Mouse (Mus musculus) heart, adult 9 months (tissue): ENCODE measurements around the gene Olfr332.
A peak's percentile ranks its signal among the peaks of the same experiment; 100 is the strongest.
"Not testable (repeated sequence)": the region's sequence is repeated elsewhere in the genome, so short reads cannot be mapped to it uniquely, and the experiment has no call there.

ENCODE experiments used
- DNase-seq, 2 experiments: peaks; one replicate each; pipeline ENCODE4 v3.0.0; 2022; ENCODE audit warnings: low spot score in 2 of 2

Gene Olfr332

DNA sequence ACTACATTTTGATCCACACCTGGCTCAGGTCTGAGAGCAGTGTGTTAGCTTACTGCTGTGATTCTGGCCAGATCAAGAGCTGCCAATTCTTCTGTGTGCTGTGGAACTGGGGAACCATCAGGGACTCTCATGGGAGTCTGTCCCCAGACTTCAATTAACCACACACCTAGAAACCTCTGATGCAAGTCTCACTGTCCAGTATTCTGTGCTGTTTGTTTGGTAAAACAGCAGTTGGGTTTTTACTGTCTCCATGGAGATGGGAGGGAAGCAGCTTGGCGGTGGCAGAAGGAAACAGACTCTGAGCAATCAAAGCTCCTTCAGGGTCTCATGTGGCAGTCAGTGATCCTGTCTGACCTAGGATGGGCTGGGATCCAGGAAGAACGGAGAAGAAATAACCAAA is at the start of gene Olfr332:
Olfr332 (minus strand) TSS at position 101 of the 400 bp plus-strand sequence.
- no peak for DNase-seq

DNA sequence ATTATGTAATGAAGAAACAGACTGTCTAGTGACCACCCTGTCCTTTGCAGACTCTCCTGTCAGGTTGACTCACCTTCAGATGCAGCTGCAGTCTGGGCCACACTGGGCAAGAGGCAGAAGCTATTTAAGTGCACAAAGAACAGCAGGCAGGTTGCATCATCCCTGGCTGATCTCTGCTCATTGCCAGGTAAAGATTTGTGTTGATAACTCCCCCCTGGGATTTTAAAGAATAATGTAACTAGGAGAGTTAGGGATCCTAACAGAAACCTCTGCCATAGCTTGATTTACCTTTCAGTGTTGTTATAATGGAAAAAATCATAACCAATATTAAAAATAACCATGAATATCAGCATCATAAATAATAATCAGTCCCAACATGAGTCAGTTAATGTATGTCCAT is 42.4 kb upstream of the Olfr332 start, which contains the start of gene Olfr330:
Olfr330 (minus strand) TSS at position 101 of the 400 bp plus-strand sequence.
- DNase-seq, result not testable (repeated sequence)

DNA sequence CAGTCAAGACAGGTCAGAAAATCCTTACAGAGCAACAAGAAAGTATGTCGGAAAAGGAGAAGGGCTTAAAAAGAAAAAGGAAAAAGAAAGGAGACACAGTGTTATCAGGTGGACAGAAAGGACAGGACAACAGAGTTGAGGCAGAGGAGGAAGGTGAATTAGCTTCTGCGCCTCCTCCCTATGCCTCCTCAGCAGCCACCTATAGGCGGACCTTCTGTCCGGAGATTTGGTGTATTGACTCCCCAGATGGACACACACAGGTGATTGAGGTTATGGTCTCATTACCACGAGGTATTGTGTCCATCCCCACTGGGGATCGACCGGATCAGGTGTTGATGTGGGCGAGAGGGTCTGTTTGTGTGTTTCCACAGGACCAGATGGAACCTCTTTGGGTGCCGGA is 27.4 kb upstream of the Olfr332 start:
- peak; percentile 23 for DNase-seq

DNA sequence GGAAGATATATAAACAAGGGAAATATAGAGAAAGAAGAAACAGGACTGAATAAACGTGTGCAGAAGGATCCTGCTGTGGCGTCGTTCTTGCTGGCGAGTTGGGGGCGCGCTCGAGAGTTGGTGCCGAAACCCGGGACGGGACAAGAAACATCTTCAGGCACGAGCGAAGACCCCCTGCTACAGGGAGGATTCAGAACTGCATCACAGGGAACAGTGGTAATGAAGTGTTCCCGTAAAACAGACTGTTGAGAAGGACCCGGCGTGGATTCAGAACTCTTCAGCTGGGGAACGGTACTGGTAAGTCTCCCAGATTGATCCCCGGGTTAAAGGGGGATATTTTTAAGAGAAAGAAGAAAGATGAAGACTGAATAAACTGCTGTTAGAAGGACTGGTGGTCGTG is 26.6 kb upstream of the Olfr332 start:
- peak; percentile 59 to 63 for DNase-seq

DNA sequence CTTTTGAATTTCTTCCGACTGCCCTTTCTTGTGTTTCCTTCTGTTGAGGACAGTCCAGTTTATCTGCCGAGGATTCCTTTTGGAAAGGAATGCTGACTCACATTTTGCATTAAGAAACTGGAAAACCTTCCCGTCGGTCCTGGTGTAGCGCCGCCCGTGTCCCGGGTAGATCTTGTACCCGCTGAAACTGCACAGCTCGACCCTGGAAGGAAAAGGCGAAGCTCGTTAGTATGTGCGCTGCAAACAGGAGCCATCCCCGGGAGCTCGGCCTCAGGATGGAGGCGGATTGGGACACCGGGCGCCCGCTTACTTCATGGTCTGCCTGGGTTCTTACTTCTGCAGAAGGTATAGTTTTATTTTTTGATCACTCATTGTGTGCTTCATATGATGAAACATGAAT is 16.7 kb upstream of the Olfr332 start:
- DNase-seq, result not testable (repeated sequence)

DNA sequence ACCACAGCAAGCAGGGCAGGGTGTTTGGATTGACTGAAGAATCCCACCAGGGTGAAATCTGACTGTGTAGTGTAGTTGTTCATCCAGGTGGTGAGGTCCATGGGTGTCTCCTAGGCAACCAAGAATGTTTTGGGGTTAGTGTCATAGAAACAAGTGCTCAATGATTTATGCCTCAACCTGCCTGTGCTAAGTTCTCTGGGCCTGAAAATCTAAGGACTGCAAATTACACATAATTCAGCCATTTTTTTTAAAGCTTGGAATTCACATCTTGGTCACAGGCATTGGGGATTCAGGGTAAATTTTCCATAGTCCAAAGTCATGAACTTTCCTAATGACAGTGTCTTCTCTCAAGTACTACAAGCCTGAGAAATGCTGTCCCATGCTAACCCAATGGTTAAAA is 10.1 kb upstream of the Olfr332 start, which contains the start of gene Olfr331:
Olfr331 (minus strand) TSS at position 101 of the 400 bp plus-strand sequence.
- not testable (repeated sequence) for DNase-seq

DNA sequence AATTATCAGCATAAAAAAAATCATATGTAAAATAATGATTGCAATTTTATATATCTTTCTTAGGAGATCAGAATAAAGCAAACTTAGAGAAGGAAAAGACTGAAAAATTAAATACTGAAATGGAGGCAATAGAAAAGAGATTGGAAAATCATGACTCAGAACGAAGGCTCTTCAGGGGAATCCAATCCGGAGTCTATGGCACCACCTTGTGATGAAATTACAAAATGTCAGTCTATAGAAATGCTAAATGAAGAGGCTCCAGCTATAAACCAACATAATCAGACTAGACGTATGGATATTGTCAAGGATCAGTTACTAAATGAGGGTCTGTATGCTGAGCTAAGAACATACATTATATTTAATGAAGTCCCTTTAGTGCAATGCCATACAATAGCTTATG is 6.9 kb upstream of the Olfr332 start:
- no peak for DNase-seq

DNA sequence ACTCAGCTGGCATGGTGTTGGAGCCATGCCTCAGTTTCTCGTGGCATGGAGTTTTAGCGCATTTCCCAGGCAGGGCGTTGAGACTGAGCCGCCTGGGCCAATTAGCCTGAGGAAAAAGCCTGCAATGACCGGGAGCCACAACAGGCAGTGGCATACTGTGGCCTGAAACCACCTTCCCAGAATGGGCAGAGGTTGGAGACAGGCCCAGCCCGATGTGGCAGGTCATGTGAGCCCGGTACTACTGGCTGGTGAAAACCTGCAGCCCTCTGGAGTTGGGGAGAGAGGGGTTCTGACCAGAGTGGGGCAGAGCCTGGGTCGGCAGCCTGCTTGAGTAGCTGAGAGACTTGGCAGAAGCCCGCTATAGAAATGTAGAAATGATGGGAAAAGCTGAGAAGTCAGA is 6.4 kb upstream of the Olfr332 start:
- DNase-seq, result peak; percentile 30 to 52

DNA sequence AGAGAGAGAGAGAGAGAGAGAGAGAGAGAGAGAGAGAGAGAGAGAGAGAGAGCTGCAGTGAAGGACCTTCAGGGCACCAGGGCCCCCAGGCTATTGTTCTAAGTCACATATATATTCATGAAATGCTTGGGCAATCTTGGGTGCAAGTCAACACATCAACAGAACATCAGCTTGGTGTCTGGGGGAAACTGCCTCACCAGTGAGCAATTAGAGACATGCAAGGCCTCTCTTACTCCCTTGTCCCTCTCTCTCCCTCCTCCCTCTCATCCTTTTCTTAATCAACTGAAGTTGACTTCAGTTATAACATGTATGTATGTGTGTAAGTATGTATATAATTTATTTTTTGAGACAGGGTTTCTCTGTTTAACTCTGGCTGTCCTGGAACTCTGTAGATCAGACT is 30.2 kb downstream of the Olfr332 start, which contains the start of gene Olfr30:
Olfr30 (minus strand) TSS at position 101 of the 400 bp plus-strand sequence.
- DNase-seq, result no peak

DNA sequence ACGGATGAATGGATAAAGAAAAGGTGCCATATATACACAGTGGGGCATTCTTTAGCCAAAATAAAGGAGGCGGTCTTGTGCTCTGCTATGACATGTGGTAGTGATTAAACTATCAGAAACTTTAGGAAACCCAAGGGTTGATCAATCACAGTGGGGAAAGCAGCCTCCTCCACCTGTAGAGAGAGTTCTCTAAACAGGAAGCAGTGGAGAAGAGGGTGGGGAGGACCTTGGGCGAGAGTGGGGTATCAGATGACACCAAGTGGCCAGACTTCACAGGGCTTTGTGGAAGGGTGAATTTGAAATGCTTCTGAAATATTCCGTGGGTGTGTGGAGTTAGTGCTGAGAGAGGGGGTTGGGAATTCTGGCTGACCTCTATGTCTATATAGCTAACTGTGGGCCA is 38.8 kb downstream of the Olfr332 start:
- no peak for DNase-seq

DNA sequence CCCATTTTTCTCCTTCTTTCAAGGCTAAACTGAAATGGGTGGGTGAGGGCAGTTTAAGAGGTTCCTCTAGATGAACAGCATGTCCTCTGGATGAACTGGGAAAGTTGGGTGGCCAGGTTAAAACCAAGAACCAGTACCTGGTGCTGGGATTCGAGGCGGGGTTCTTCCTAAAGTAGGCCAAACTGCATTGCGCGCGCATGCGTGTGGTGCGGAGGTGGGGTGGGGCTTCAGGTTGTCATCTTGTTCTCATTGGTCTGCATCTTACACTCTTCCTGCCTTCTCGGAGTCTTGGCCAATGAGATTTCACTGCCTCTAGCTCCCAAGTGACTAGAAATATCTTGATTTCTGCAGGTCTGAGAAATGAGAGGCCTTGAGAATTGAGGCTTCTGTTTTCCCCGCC is 39.6 kb downstream of the Olfr332 start, which contains the start of gene Lypd9:
Lypd9 (minus strand) TSS at position 165 of the 400 bp plus-strand sequence.
- no peak for DNase-seq
